ENCODE assay signal across 10 mouse cellular contexts in genomic region chr7:142506501-142506900, GRCm38 (mm10). TPM values are rescaled to one million over a fixed set of nuclear protein-coding genes. Genes with fewer than 3 reads are reported as not detected.
DNase-seq lines count a peak whose midpoint lies in the region; ATAC-seq and TF ChIP-seq lines count a peak whose summit lies in the region.
"Had no signal": no experiment of that assay in that cellular context is flagged by ENCODE, and none has a peak within 500 bp of the region (broad histone marks: within the 10 kb centered on the region; RNA-seq: fewer than 3 reads in every experiment).

No protein-coding gene starts in this region.

- peaks cover 26% of the 10 kb centered on the region for H3K4me1 ChIP-seq in hindbrain, embryonic 15.5 days (replicated peaks)
- H3K4me1 ChIP-seq in midbrain, embryonic 15.5 days = peaks cover 19% of the 10 kb centered on the region
- H3K4me1 ChIP-seq in thymus, adult 2 months (replicated peaks; ENCODE audit: control insufficient read depth, insufficient read depth, low read length) = no peaks in the 10 kb centered on the region

- DNase-seq in heart, adult 11 months = peak; percentile 90
- no peak for DNase-seq in heart, adult 18-20 months
- DNase-seq in brain, embryonic 14.5 days (ENCODE audit: low read depth) = peak; percentile 56
- DNase-seq in spleen, adult 12 weeks (ENCODE audit: low spot score) = no peak
- no peak for DNase-seq in urinary bladder, adult 18-20 months (ENCODE audit: low spot score in 2 of 2)
- DNase-seq in thymus, adult 2 months = no peak
- DNase-seq: spleen, adult 18-20 months had no signal

- TF ChIP-seq POLR2A in brain, embryonic 14.5 days (IDR thresholded peaks at IDR 0.05; ENCODE audit: borderline replicate concordance, extremely low read depth, insufficient read depth, insufficient read length, poor library complexity, severe bottlenecking) = no peak
- no peak for TF ChIP-seq POLR2A in thymus, adult 2 months (IDR thresholded peaks at IDR 0.05; ENCODE audit: control insufficient read depth, extremely low read depth, insufficient read depth, low read length, poor library complexity)

- H3K27ac ChIP-seq in hindbrain, embryonic 15.5 days (replicated peaks) = no peak overlapping the region
- no peak overlapping the region for H3K27ac ChIP-seq in midbrain, embryonic 15.5 days
- H3K27ac ChIP-seq in thymus, adult 2 months (ENCODE audit: control insufficient read depth, insufficient read depth, low read length) = no peak overlapping the region

- H3K27me3 ChIP-seq in hindbrain, embryonic 15.5 days = no peaks in the 10 kb centered on the region
- H3K27me3 ChIP-seq in midbrain, embryonic 15.5 days (replicated peaks) = no peaks in the 10 kb centered on the region
- no peaks in the 10 kb centered on the region for H3K27me3 ChIP-seq in thymus, adult 2 months (ENCODE audit: control insufficient read depth, insufficient read depth, low read length)

- no peak overlapping the region for H3K4me3 ChIP-seq in hindbrain, embryonic 15.5 days
- H3K4me3 ChIP-seq in midbrain, embryonic 15.5 days = no peak overlapping the region
- H3K4me3 ChIP-seq in thymus, adult 2 months (ENCODE audit: control insufficient read depth, insufficient read depth, low read length) = no peak overlapping the region

- H3K9ac ChIP-seq in hindbrain, embryonic 15.5 days = no peak overlapping the region
- no peak overlapping the region for H3K9ac ChIP-seq in midbrain, embryonic 15.5 days

- H3K4me2 ChIP-seq in hindbrain, embryonic 15.5 days = no peak overlapping the region
- no peak overlapping the region for H3K4me2 ChIP-seq in midbrain, embryonic 15.5 days

- H3K36me3 ChIP-seq in hindbrain, embryonic 15.5 days = no peaks in the 10 kb centered on the region
- H3K36me3 ChIP-seq in midbrain, embryonic 15.5 days (replicated peaks) = no peaks in the 10 kb centered on the region
- no peaks in the 10 kb centered on the region for H3K36me3 ChIP-seq in thymus, adult 2 months (ENCODE audit: control insufficient read depth, insufficient read depth, low read length)

- ATAC-seq in hindbrain, embryonic 15.5 days (ENCODE audit: low FRiP score, low read depth) = peak; percentile 27; the same call in 1 of the 2 replicates
- peak; percentile 50 for ATAC-seq in midbrain, embryonic 15.5 days (replicated peaks)

- no peaks in the 10 kb centered on the region for H3K9me3 ChIP-seq in hindbrain, embryonic 15.5 days
- no peaks in the 10 kb centered on the region for H3K9me3 ChIP-seq in midbrain, embryonic 15.5 days

- 13% methylated on average over 4 of the region's 4 CpGs for WGBS in hindbrain, embryonic 15.5 days
- 16% methylated on average over 4 of the region's 4 CpGs for WGBS in midbrain, embryonic 15.5 days
- 81% methylated on average over 4 of the region's 4 CpGs for WGBS in thymus, adult 2 months

- no peak for TF ChIP-seq CTCF in brain, embryonic 14.5 days (IDR thresholded peaks at IDR 0.05; ENCODE audit: borderline replicate concordance, extremely low read depth, insufficient read depth, insufficient read length)
- no peak for TF ChIP-seq CTCF in thymus, adult 2 months (IDR thresholded peaks at IDR 0.05; ENCODE audit: borderline replicate concordance, control insufficient read depth, extremely low read depth, insufficient read depth, low read length, poor library complexity)

RNA-seq across cellular contexts. Expression of gene Tnnt3, which starts 7.9 kb away (rescaled TPM):
- total RNA-seq in heart, adult 18-20 months (2021) = under 1 TPM in 1 of 2 experiments, not detected in 1; 0.67 TPM
- polyA plus RNA-seq in brain, embryonic 14.5 days (2012; rRNA removed) = 0.68 and 1.9 TPM in 2 replicates
- polyA plus RNA-seq in hindbrain, embryonic 15.5 days (2015; fragmentation: Nextera tagmentation; extraction: Ambion mirVana) = 3.3 and 3.6 TPM in 2 replicates
- 1.6 TPM in 2 replicates for polyA plus RNA-seq in midbrain, embryonic 15.5 days (2015; fragmentation: Nextera tagmentation; extraction: Ambion mirVana)
- polyA plus RNA-seq in thymus, adult 2 months (2012; rRNA removed) = 1.1 and 2.2 TPM in 2 replicates
- total RNA-seq: left cerebral cortex, postnatal 25 days had no signal

RNA-seq across cellular contexts. Expression of gene Mrpl23, which starts 26.0 kb away (rescaled TPM):
- 10 to 100 TPM; 12.2 to 29.0 TPM for total RNA-seq in heart, adult 18-20 months (2021)
- 80.2 and 111 TPM in 2 replicates for polyA plus RNA-seq in brain, embryonic 14.5 days (2012; rRNA removed)
- polyA plus RNA-seq in hindbrain, embryonic 15.5 days (2015; fragmentation: Nextera tagmentation; extraction: Ambion mirVana) = 21.1 and 21.6 TPM in 2 replicates
- 22.4 and 24.0 TPM in 2 replicates for polyA plus RNA-seq in midbrain, embryonic 15.5 days (2015; fragmentation: Nextera tagmentation; extraction: Ambion mirVana)
- polyA plus RNA-seq in thymus, adult 2 months (2012; rRNA removed) = 16.7 and 21.3 TPM in 2 replicates

RNA-seq across cellular contexts. Expression of gene Lsp1, which starts 45.9 kb away (rescaled TPM):
- 10 to 100 TPM; 24.7 to 33.1 TPM for total RNA-seq in heart, adult 18-20 months (2021)
- 6.2 and 7.6 TPM in 2 replicates for polyA plus RNA-seq in brain, embryonic 14.5 days (2012; rRNA removed)
- 4.5 and 7.6 TPM in 2 replicates for polyA plus RNA-seq in hindbrain, embryonic 15.5 days (2015; fragmentation: Nextera tagmentation; extraction: Ambion mirVana)
- 3.7 and 5.4 TPM in 2 replicates for polyA plus RNA-seq in midbrain, embryonic 15.5 days (2015; fragmentation: Nextera tagmentation; extraction: Ambion mirVana)
- 507 and 626 TPM in 2 replicates for polyA plus RNA-seq in thymus, adult 2 months (2012; rRNA removed)

Comparison
In these comparisons a context has a peak if more than half of its experiments do, and no peak if none do; other contexts are left out.
1. DNase-seq: peak in heart, adult 11 months (single experiment) and brain, embryonic 14.5 days (single experiment); none in heart, adult 18-20 months (0 of 2), spleen, adult 12 weeks (single experiment), urinary bladder, adult 18-20 months (0 of 2) and thymus, adult 2 months (single experiment).
2. RNA of gene Lsp1, which starts 45.9 kb away (polyA plus RNA-seq): 507 to 626 TPM in thymus, adult 2 months; 6.2 to 7.6 TPM in brain, embryonic 14.5 days, 4.5 to 7.6 TPM in hindbrain, embryonic 15.5 days and 3.7 to 5.4 TPM in midbrain, embryonic 15.5 days; every median in the first group is over 10 times any median in the second.